ENCODE assay signal across 14 mouse cellular contexts in genomic region chr11:53157621-53158259, GRCm38 (mm10).
A peak's percentile ranks its signal among the peaks of the same experiment; 100 is the strongest.
DNase-seq lines count a peak whose midpoint lies in the region; ATAC-seq and TF ChIP-seq lines count a peak whose summit lies in the region.
"Had no signal": no experiment of that assay in that cellular context is flagged by ENCODE, and none has a peak within 500 bp of the region (broad histone marks: within the 10 kb centered on the region; RNA-seq: fewer than 3 reads in every experiment).

No protein-coding gene starts in this region.

- WGBS in liver, embryonic 14.5 days (ENCODE audit: insufficient replicate concordance), result 49% methylated on average over 6 of the region's 6 CpGs
- WGBS in liver, embryonic 11.5 days, result 65% methylated on average over 6 of the region's 6 CpGs

- H3K4me1 ChIP-seq in liver, embryonic 14.5 days (replicated peaks; ENCODE audit: control insufficient read depth in 2 of 2, insufficient read depth in 2 of 2, low read length in 1 of 2), result no peaks in the 10 kb centered on the region
- H3K4me1 ChIP-seq in liver, embryonic 11.5 days (replicated peaks; ENCODE audit: control insufficient read depth, insufficient read depth, low read length), result no peaks in the 10 kb centered on the region; the same call in 1 of the 2 replicates
- peaks cover 5% of the 10 kb centered on the region; the same call in 1 of the 2 replicates for H3K4me1 ChIP-seq in E14TG2a.4 (replicated peaks; ENCODE audit: low read depth, low read length)

- H3K9ac ChIP-seq in liver, embryonic 14.5 days (replicated peaks), result no peak overlapping the region
- no peak overlapping the region for H3K9ac ChIP-seq in liver, embryonic 11.5 days (ENCODE audit: low read depth, low read length)

- H3K27ac ChIP-seq in liver, embryonic 14.5 days, result no peak overlapping the region
- no peak overlapping the region for H3K27ac ChIP-seq in liver, embryonic 11.5 days (ENCODE audit: low read depth, low read length)

- H3K36me3 ChIP-seq in liver, embryonic 14.5 days (replicated peaks; ENCODE audit: control insufficient read depth, insufficient read depth, low read depth), result no peaks in the 10 kb centered on the region
- no peaks in the 10 kb centered on the region for H3K36me3 ChIP-seq in liver, embryonic 11.5 days (ENCODE audit: control insufficient read depth, insufficient read depth, low read length)
- no peaks in the 10 kb centered on the region for H3K36me3 ChIP-seq in E14TG2a.4 (ENCODE audit: insufficient read depth, low read length)

- no peaks in the 10 kb centered on the region for H3K27me3 ChIP-seq in liver, embryonic 14.5 days (ENCODE audit: control insufficient read depth, insufficient read depth, low read length)
- no peaks in the 10 kb centered on the region for H3K27me3 ChIP-seq in liver, embryonic 11.5 days (replicated peaks; ENCODE audit: control insufficient read depth, insufficient read depth, low read length)
- H3K27me3 ChIP-seq in E14TG2a.4 (ENCODE audit: insufficient read depth, low read length), result no peaks in the 10 kb centered on the region

- no peak for DNase-seq in liver, embryonic 14.5 days (ENCODE audit: low read depth in 3 of 3, low spot score in 3 of 3)
- DNase-seq in liver, embryonic 11.5 days (ENCODE audit: low spot score), result no peak
- peak; percentile 20 for DNase-seq in WW6 (ENCODE audit: low read depth, low spot score)
- peak; percentile 17 for DNase-seq in testis, postnatal 14 days (ENCODE audit: low spot score)
- DNase-seq in cerebellum, adult 9-11 months, result no peak
- no peak for DNase-seq in layer of hippocampus, adult 8-10 months (ENCODE audit: low spot score in 2 of 2)
- no peak for DNase-seq in cerebellum, postnatal 36 days
- DNase-seq: adrenal gland, adult 8-10 months; heart, postnatal 36 days; liver; right cerebral cortex, postnatal 25 days had no signal

- no peaks in the 10 kb centered on the region for H3K9me3 ChIP-seq in liver, embryonic 14.5 days (ENCODE audit: control insufficient read depth, low read length)
- no peaks in the 10 kb centered on the region for H3K9me3 ChIP-seq in liver, embryonic 11.5 days (ENCODE audit: control insufficient read depth, low read length)
- no peaks in the 10 kb centered on the region for H3K9me3 ChIP-seq in E14TG2a.4 (ENCODE audit: low read length)

- 0 out of 2 replicates have a peak, but pooled peaks have one; percentile 37 for TF ChIP-seq CTCF in liver, embryonic 14.5 days (IDR thresholded peaks at IDR 0.05; ENCODE audit: low read depth)
- TF ChIP-seq CTCF in E14TG2a.4 (conservative IDR thresholded peaks at IDR 0.05; ENCODE audit: low read length), result peak; percentile 22

- TF ChIP-seq EP300 in liver, embryonic 14.5 days (IDR thresholded peaks at IDR 0.05; ENCODE audit: low read depth), result no peak

- H3K4me3 ChIP-seq in liver, embryonic 14.5 days (ENCODE audit: insufficient read depth in 1 of 2, low read depth in 2 of 2, low read length in 2 of 2), result no peak overlapping the region
- no peak overlapping the region for H3K4me3 ChIP-seq in liver, embryonic 11.5 days (ENCODE audit: low read depth, low read length)
- H3K4me3 ChIP-seq in E14TG2a.4 (replicated peaks; ENCODE audit: low read length), result no peak overlapping the region

- no peak for ATAC-seq in liver, embryonic 14.5 days (ENCODE audit: insufficient read depth)
- ATAC-seq in liver, embryonic 11.5 days (replicated peaks; ENCODE audit: low FRiP score), result no peak
- ATAC-seq: midbrain, embryonic 16.5 days; Patski had no signal

- H3K4me2 ChIP-seq in liver, embryonic 14.5 days (ENCODE audit: low read depth), result no peak overlapping the region
- H3K4me2 ChIP-seq in liver, embryonic 11.5 days, result no peak overlapping the region

Comparison
In these comparisons a context has a peak if more than half of its experiments do, and no peak if none do; other contexts are left out.
1. DNase-seq: peak in WW6 (single experiment) and testis, postnatal 14 days (single experiment); none in liver, embryonic 14.5 days (0 of 3), liver, embryonic 11.5 days (single experiment), cerebellum, adult 9-11 months (single experiment), layer of hippocampus, adult 8-10 months (0 of 2) and cerebellum, postnatal 36 days (0 of 2).